Mouse (Mus musculus): ENCODE results near the gene Traip. TPM values are rescaled to one million over a fixed set of nuclear protein-coding genes. Genes with fewer than 3 reads are reported as not detected.
A peak's percentile ranks its signal among the peaks of the same experiment; 100 is the strongest.

The Traip gene
- polyA plus RNA-seq (2015; fragmentation: Nextera tagmentation; extraction: Ambion mirVana): 23.3 and 24.5 TPM in 2 replicates

GRCm38 (mm10) chr9:107949922-107950235 lies at the start of gene Traip:
Gene Traip, plus strand, starts transcription at chr9:107950136.
- ATAC-seq (ENCODE audit: low FRiP score, low TSS enrichment): no peak
- no peaks in the 10 kb centered on the region for H3K27me3 ChIP-seq (ENCODE audit: insufficient read depth, low read length)
- peak within 1 kb of the TSS; percentile 79 for H3K27ac ChIP-seq (ENCODE audit: low read length)
- H3K4me1 ChIP-seq (ENCODE audit: insufficient read depth, low read length): peaks cover 14% of the 10 kb centered on the region
- peak within 1 kb of the TSS; percentile 81 for H3K9ac ChIP-seq (replicated peaks; ENCODE audit: low read length)
- H3K9me3 ChIP-seq (ENCODE audit: low read length): no peaks in the 10 kb centered on the region
- H3K4me3 ChIP-seq (ENCODE audit: low read length): peak within 1 kb of the TSS; percentile 69
- peak within 1 kb of the TSS; percentile 92 for H3K4me2 ChIP-seq (replicated peaks; ENCODE audit: low read depth, low read length)
- 87% methylated on average over 10 of the region's 10 CpGs for WGBS
- no peaks in the 10 kb centered on the region for H3K36me3 ChIP-seq (ENCODE audit: insufficient read depth, low read length)

- peak; percentile 56; the same call in 1 of the 2 replicates for ATAC-seq (ENCODE audit: low FRiP score, low TSS enrichment)
- peak overlapping the region; percentile 77 for H3K4me2 ChIP-seq (replicated peaks; ENCODE audit: low read depth, low read length)
- peaks cover 25% of the 10 kb centered on the region for H3K4me1 ChIP-seq (ENCODE audit: insufficient read depth, low read length)
- H3K27me3 ChIP-seq (ENCODE audit: insufficient read depth, low read length): peaks cover 9% of the 10 kb centered on the region
- no peak overlapping the region for H3K27ac ChIP-seq (ENCODE audit: low read length)
- peak overlapping the region; percentile 59 for H3K9ac ChIP-seq (replicated peaks; ENCODE audit: low read length)
- H3K9me3 ChIP-seq (ENCODE audit: low read length): no peaks in the 10 kb centered on the region
- peak overlapping the region; percentile 45 for H3K4me3 ChIP-seq (ENCODE audit: low read length)
- H3K36me3 ChIP-seq (ENCODE audit: insufficient read depth, low read length): no peaks in the 10 kb centered on the region
- 6% methylated on average over 44 of the region's 44 CpGs for WGBS
Measured at GRCm38 (mm10) chr9:107900840-107901626, 48.9 kb upstream of the Traip start.

GRCm38 (mm10) chr9:107901627-107901914 lies 48.4 kb upstream of the Traip start:
- ATAC-seq (ENCODE audit: low FRiP score, low TSS enrichment): no peak
- Histone ChIP-seq H3K27me3 (ENCODE audit: insufficient read depth, low read length) (peaks cover 9% of the 10 kb centered on the region), H3K27ac (ENCODE audit: low read length) (no peak overlapping the region), H3K4me3 (ENCODE audit: low read length) (peak overlapping the region; percentile 45), H3K9ac (replicated peaks; ENCODE audit: low read length) (peak overlapping the region; percentile 14; the same call in 1 of the 2 replicates), H3K36me3 (ENCODE audit: insufficient read depth, low read length) (no peaks in the 10 kb centered on the region), H3K9me3 (ENCODE audit: low read length) (no peaks in the 10 kb centered on the region), H3K4me1 (ENCODE audit: insufficient read depth, low read length) (peaks cover 30% of the 10 kb centered on the region), H3K4me2 (replicated peaks; ENCODE audit: low read depth, low read length) (peak overlapping the region; percentile 77)
- WGBS: 12% methylated on average over 17 of the region's 17 CpGs

- peaks cover 9% of the 10 kb centered on the region for H3K27me3 ChIP-seq (ENCODE audit: insufficient read depth, low read length)
- no peak overlapping the region for H3K4me3 ChIP-seq (ENCODE audit: low read length)
- H3K4me2 ChIP-seq (replicated peaks; ENCODE audit: low read depth, low read length): no peak overlapping the region
- peaks cover 54% of the 10 kb centered on the region for H3K4me1 ChIP-seq (ENCODE audit: insufficient read depth, low read length)
- no peaks in the 10 kb centered on the region for H3K36me3 ChIP-seq (ENCODE audit: insufficient read depth, low read length)
- 6% methylated on average over 4 of the region's 4 CpGs for WGBS
- H3K9me3 ChIP-seq (ENCODE audit: low read length): no peaks in the 10 kb centered on the region
- H3K27ac ChIP-seq (ENCODE audit: low read length): no peak overlapping the region
- no peak overlapping the region for H3K9ac ChIP-seq (replicated peaks; ENCODE audit: low read length)
- ATAC-seq (ENCODE audit: low FRiP score, low TSS enrichment): peak; percentile 40; the same call in 1 of the 2 replicates
Measured at GRCm38 (mm10) chr9:107904726-107905125, 45.2 kb upstream of the Traip start.

- 6% methylated on average over 17 of the region's 19 CpGs for WGBS
- peak within 1 kb of the TSS; percentile 44 for H3K4me3 ChIP-seq (ENCODE audit: low read length)
- ATAC-seq (ENCODE audit: low FRiP score, low TSS enrichment): peak; percentile 84
- H3K4me1 ChIP-seq (ENCODE audit: insufficient read depth, low read length): peaks cover 43% of the 10 kb centered on the region
- peak within 1 kb of the TSS; percentile 71 for H3K27ac ChIP-seq (ENCODE audit: low read length)
- peak within 1 kb of the TSS; percentile 62 for H3K9ac ChIP-seq (replicated peaks; ENCODE audit: low read length)
- H3K27me3 ChIP-seq (ENCODE audit: insufficient read depth, low read length): peaks cover 3% of the 10 kb centered on the region; the same call in 1 of the 2 replicates
- peak within 1 kb of the TSS; percentile 74 for H3K4me2 ChIP-seq (replicated peaks; ENCODE audit: low read depth, low read length)
- H3K36me3 ChIP-seq (ENCODE audit: insufficient read depth, low read length): no peaks in the 10 kb centered on the region
- no peaks in the 10 kb centered on the region for H3K9me3 ChIP-seq (ENCODE audit: low read length)
Measured at GRCm38 (mm10) chr9:107906252-107906966, 43.5 kb upstream of the Traip start, which contains the start of gene Mst1r. Gene Mst1r, plus strand, starts transcription at chr9:107906873.

- H3K4me3 ChIP-seq (ENCODE audit: low read length): peak overlapping the region; percentile 44
- WGBS: 48% methylated on average over 31 of the region's 31 CpGs
- no peaks in the 10 kb centered on the region for H3K9me3 ChIP-seq (ENCODE audit: low read length)
- ATAC-seq (ENCODE audit: low FRiP score, low TSS enrichment): no peak
- no peaks in the 10 kb centered on the region for H3K27me3 ChIP-seq (ENCODE audit: insufficient read depth, low read length)
- no peaks in the 10 kb centered on the region for H3K36me3 ChIP-seq (ENCODE audit: insufficient read depth, low read length)
- peak overlapping the region; percentile 74 for H3K4me2 ChIP-seq (replicated peaks; ENCODE audit: low read depth, low read length)
- peaks cover 39% of the 10 kb centered on the region for H3K4me1 ChIP-seq (ENCODE audit: insufficient read depth, low read length)
- H3K9ac ChIP-seq (replicated peaks; ENCODE audit: low read length): peak overlapping the region; percentile 62
- no peak overlapping the region; the same call in 1 of the 2 replicates for H3K27ac ChIP-seq (ENCODE audit: low read length)
Measured at GRCm38 (mm10) chr9:107906967-107907800, 42.8 kb upstream of the Traip start.

- ATAC-seq (ENCODE audit: low FRiP score, low TSS enrichment): no peak
- no peak overlapping the region for H3K27ac ChIP-seq (ENCODE audit: low read length)
- peak overlapping the region; percentile 3; the same call in 1 of the 2 replicates for H3K4me3 ChIP-seq (ENCODE audit: low read length)
- H3K9ac ChIP-seq (replicated peaks; ENCODE audit: low read length): no peak overlapping the region
- H3K36me3 ChIP-seq (ENCODE audit: insufficient read depth, low read length): no peaks in the 10 kb centered on the region
- no peaks in the 10 kb centered on the region for H3K27me3 ChIP-seq (ENCODE audit: insufficient read depth, low read length)
- peak overlapping the region; percentile 74 for H3K4me2 ChIP-seq (replicated peaks; ENCODE audit: low read depth, low read length)
- 76% methylated on average over 14 of the region's 14 CpGs for WGBS
- peaks cover 39% of the 10 kb centered on the region for H3K4me1 ChIP-seq (ENCODE audit: insufficient read depth, low read length)
- H3K9me3 ChIP-seq (ENCODE audit: low read length): no peaks in the 10 kb centered on the region
Measured at GRCm38 (mm10) chr9:107907801-107908120, 42.2 kb upstream of the Traip start.

- H3K4me3 ChIP-seq (ENCODE audit: low read length): peak overlapping the region; percentile 18
- H3K9ac ChIP-seq (replicated peaks; ENCODE audit: low read length): peak overlapping the region; percentile 5; the same call in 1 of the 2 replicates
- no peaks in the 10 kb centered on the region for H3K36me3 ChIP-seq (ENCODE audit: insufficient read depth, low read length)
- no peaks in the 10 kb centered on the region for H3K27me3 ChIP-seq (ENCODE audit: insufficient read depth, low read length)
- H3K4me2 ChIP-seq (replicated peaks; ENCODE audit: low read depth, low read length): peak overlapping the region; percentile 42
- H3K4me1 ChIP-seq (ENCODE audit: insufficient read depth, low read length): peaks cover 39% of the 10 kb centered on the region
- ATAC-seq (ENCODE audit: low FRiP score, low TSS enrichment): no peak
- WGBS: 27% methylated on average over 18 of the region's 18 CpGs
- H3K27ac ChIP-seq (ENCODE audit: low read length): no peak overlapping the region
- H3K9me3 ChIP-seq (ENCODE audit: low read length): no peaks in the 10 kb centered on the region
Measured at GRCm38 (mm10) chr9:107908410-107909158, 41.4 kb upstream of the Traip start.

Data from kidney, embryonic 16.5 days (tissue).